Mouse (Mus musculus): Measurements from ENCODE around the gene Snu13.

- no peak for TF ChIP-seq EP300 (optimal IDR thresholded peaks at IDR 0.05)
- no peak for TF ChIP-seq CTCF (IDR thresholded peaks at IDR 0.05; ENCODE audit: low read depth)
Measured at GRCm38 (mm10) chr15:82027276-82027675, 20.1 kb downstream of the Snu13 start.

Data from stomach, postnatal 0 days (tissue).